In genomic region chr3:37063406-37063805, GRCm38 (mm10) we compare ENCODE assay signal across 9 mouse cellular contexts. TPM values are rescaled to one million over a fixed set of nuclear protein-coding genes. Genes with fewer than 3 reads are reported as not detected.
DNase-seq lines count a peak whose midpoint lies in the region; ATAC-seq and TF ChIP-seq lines count a peak whose summit lies in the region.
"Had no signal": no experiment of that assay in that cellular context is flagged by ENCODE, and none has a peak within 500 bp of the region (broad histone marks: within the 10 kb centered on the region; RNA-seq: fewer than 3 reads in every experiment).

Gene Adad1, plus strand, starts transcription at chr3:37063527.

- TF ChIP-seq POLR2A in heart, adult 2 months (IDR thresholded peaks at IDR 0.05; ENCODE audit: insufficient read depth, low read depth, low read length) = no peak

- no peak within 1 kb of the TSS for H3K27ac ChIP-seq in heart, embryonic 14.5 days (replicated peaks in 1 of 2; ENCODE audit: control insufficient read depth in 1 of 2, insufficient read depth in 1 of 2, low read depth in 2 of 2, low read length in 2 of 2)
- H3K27ac ChIP-seq in heart, adult 2 months = no peak within 1 kb of the TSS
- H3K27ac ChIP-seq in embryonic facial prominence, embryonic 13.5 days = no peak within 1 kb of the TSS

- H3K9ac ChIP-seq in heart, embryonic 14.5 days (ENCODE audit: low read length) = no peak within 1 kb of the TSS; the same call in 1 of the 2 replicates
- H3K9ac ChIP-seq in heart, adult 2 months (ENCODE audit: low read depth, low read length) = no peak within 1 kb of the TSS
- peak within 1 kb of the TSS; percentile 49; the same call in 1 of the 2 replicates for H3K9ac ChIP-seq in embryonic facial prominence, embryonic 13.5 days

- DNase-seq in heart, adult 2 months = no peak
- peak; percentile 2 for DNase-seq in kidney, postnatal 14 days
- peak; percentile 13 for DNase-seq in neural tube, embryonic 10.5 days (ENCODE audit: extremely low spot score, low spot score)
- no peak for DNase-seq in layer of hippocampus, adult 8-10 months (ENCODE audit: low spot score in 2 of 2)
- no peak for DNase-seq in adrenal gland, adult 8-10 months
- DNase-seq: cerebellum, postnatal 14 days had no signal

- 43% methylated on average over 39 of the region's 39 CpGs for WGBS in heart, embryonic 14.5 days
- WGBS in heart, adult 2 months = 46% methylated on average over 39 of the region's 39 CpGs
- 58% methylated on average over 39 of the region's 39 CpGs for WGBS in embryonic facial prominence, embryonic 13.5 days

- ATAC-seq in heart, embryonic 14.5 days (ENCODE audit: insufficient number of reproducible peaks, insufficient read depth, low FRiP score, low read depth) = no peak
- no peak for ATAC-seq in embryonic facial prominence, embryonic 13.5 days (ENCODE audit: insufficient number of reproducible peaks, insufficient read depth, low FRiP score, low TSS enrichment, low read depth)
- no peak for ATAC-seq in activated CD4-positive, CD25-positive, alpha-beta regulatory T cell, adult 4 months

- peaks cover 10% of the 10 kb centered on the region; the same call in 1 of the 2 replicates for H3K9me3 ChIP-seq in heart, embryonic 14.5 days (ENCODE audit: control insufficient read depth, low read length)
- H3K9me3 ChIP-seq in embryonic facial prominence, embryonic 13.5 days = peaks cover 13% of the 10 kb centered on the region

- peak within 1 kb of the TSS; percentile 24 to 31; a peak in 3 of 4 replicates for H3K4me3 ChIP-seq in heart, embryonic 14.5 days (ENCODE audit: control insufficient read depth in 1 of 2, insufficient read depth in 1 of 2, low read depth in 1 of 2, low read length in 2 of 2)
- no peak within 1 kb of the TSS for H3K4me3 ChIP-seq in heart, adult 2 months
- H3K4me3 ChIP-seq in embryonic facial prominence, embryonic 13.5 days = peak within 1 kb of the TSS; percentile 36

- H3K4me2 ChIP-seq in heart, embryonic 14.5 days (ENCODE audit: low read length) = peak within 1 kb of the TSS; percentile 65
- H3K4me2 ChIP-seq in embryonic facial prominence, embryonic 13.5 days = peak within 1 kb of the TSS; percentile 52

- no peak for TF ChIP-seq CTCF in heart, adult 2 months (IDR thresholded peaks at IDR 0.05)

- H3K79me2 ChIP-seq in heart, adult 2 months (replicated peaks; ENCODE audit: control insufficient read depth, insufficient read depth, low read length) = no peaks in the 10 kb centered on the region

- intact Hi-C loops in heart, adult 2 months (cut with DNase I) = no loop called here

- no peaks in the 10 kb centered on the region for H3K36me3 ChIP-seq in heart, embryonic 14.5 days (ENCODE audit: control insufficient read depth, insufficient read depth, low read length)
- H3K36me3 ChIP-seq in heart, adult 2 months (ENCODE audit: control insufficient read depth, insufficient read depth, low read length) = no peaks in the 10 kb centered on the region
- H3K36me3 ChIP-seq in embryonic facial prominence, embryonic 13.5 days = no peaks in the 10 kb centered on the region

- TF ChIP-seq EP300 in heart, adult 2 months (IDR thresholded peaks at IDR 0.05; ENCODE audit: insufficient read depth, low read depth, low read length) = no peak

- H3K4me1 ChIP-seq in heart, embryonic 14.5 days (ENCODE audit: control insufficient read depth in 2 of 2, insufficient read depth in 2 of 2, low read length in 2 of 2) = 0 out of 4 replicates have a peak, but pooled peaks cover 0 to 3% of the 10 kb centered on the region in 2 experiments
- H3K4me1 ChIP-seq in heart, adult 2 months (ENCODE audit: control insufficient read depth, insufficient read depth, low read length) = no peaks in the 10 kb centered on the region
- no peaks in the 10 kb centered on the region for H3K4me1 ChIP-seq in embryonic facial prominence, embryonic 13.5 days

- no peaks in the 10 kb centered on the region for H3K27me3 ChIP-seq in heart, embryonic 14.5 days (ENCODE audit: control insufficient read depth, insufficient read depth, low read length)
- peaks cover 2% of the 10 kb centered on the region for H3K27me3 ChIP-seq in heart, adult 2 months (ENCODE audit: control insufficient read depth, insufficient read depth, low read length)
- no peaks in the 10 kb centered on the region for H3K27me3 ChIP-seq in embryonic facial prominence, embryonic 13.5 days

RNA-seq across cellular contexts. Expression of gene Adad1, which starts in this region (rescaled TPM):
- 0.43 and 0.69 TPM in 2 replicates for polyA plus RNA-seq in heart, embryonic 14.5 days (2014; fragmentation: Nextera tagmentation; extraction: Ambion mirVana)
- not detected for total RNA-seq in heart, adult 2 months (2021)
- polyA plus RNA-seq in heart, adult 2 months (2012; rRNA removed) = not detected in 2 replicates
- 1.0 and 1.1 TPM in 2 replicates for polyA plus RNA-seq in embryonic facial prominence, embryonic 13.5 days (2015; fragmentation: Nextera tagmentation; extraction: Ambion mirVana)
- not detected for total RNA-seq in layer of hippocampus, adult 8-10 months (2022)
- not detected for total RNA-seq in adrenal gland, adult 8-10 months (2022)
- not detected for polyA plus RNA-seq in activated CD4-positive, CD25-positive, alpha-beta regulatory T cell, adult 4 months (2017; shearing (Covaris generic))

Comparison
In these comparisons a context has a peak if more than half of its experiments do, and no peak if none do; other contexts are left out.
1. DNase-seq: peak in kidney, postnatal 14 days (single experiment) and neural tube, embryonic 10.5 days (single experiment); none in heart, adult 2 months (0 of 2), layer of hippocampus, adult 8-10 months (0 of 2) and adrenal gland, adult 8-10 months (single experiment).